Mouse (Mus musculus) neutrophil, adult 65 days (primary cell): Measurements from ENCODE around the gene Olfr1251. TPM values are rescaled to one million over a fixed set of nuclear protein-coding genes. Genes with fewer than 3 reads are reported as not detected.

Experiments
- total RNA-seq: library from RNA; stranded (reverse); gene quantifications from 2 replicates; pipeline ENCODE4 v1.2.4, GENCODE M21; 2023

Olfr1251 gene
- total RNA-seq, result not detected in 2 replicates

GRCm38 (mm10) chr2:89671836-89672235 is at the start of gene Olfr1251:
Gene Olfr1251, minus strand, starts transcription at chr2:89671936.

GRCm38 (mm10) chr2:89661367-89661766 is 10.4 kb downstream of the Olfr1251 start, which contains the start of gene Olfr1250:
Gene Olfr1250, minus strand, starts transcription at chr2:89661467.

GRCm38 (mm10) chr2:89634883-89635282 is 36.9 kb downstream of the Olfr1251 start, which contains the start of gene Olfr1249:
Gene Olfr1249, minus strand, starts transcription at chr2:89634983.

GRCm38 (mm10) chr2:89618145-89618544 is 53.6 kb downstream of the Olfr1251 start, which contains the start of gene Olfr1248:
Gene Olfr1248, minus strand, starts transcription at chr2:89618245.

Other genes starting within 250 kb of the Olfr1251 start
- not detected in 2 replicates for gene Olfr1240, start 228.9 kb downstream of the Olfr1251 start, total RNA-seq
- gene Olfr1241, start 184.8 kb downstream of the Olfr1251 start, total RNA-seq, result not detected in 2 replicates
- gene Olfr1242, start 173.6 kb downstream of the Olfr1251 start, total RNA-seq, result not detected in 2 replicates
- gene Olfr1243, start 140.4 kb downstream of the Olfr1251 start, total RNA-seq, result not detected in 2 replicates
- gene Olfr1245, start 93.5 kb downstream of the Olfr1251 start, total RNA-seq, result not detected in 2 replicates
- not detected in 2 replicates for gene Olfr1246, start 78.8 kb downstream of the Olfr1251 start, total RNA-seq
- 0.20 and 0.51 TPM in 2 replicates for gene Olfr1247, start 57.8 kb downstream of the Olfr1251 start, total RNA-seq
- gene Olfr1248, start 53.7 kb downstream of the Olfr1251 start, total RNA-seq, result not detected in 2 replicates
- not detected in 2 replicates for gene Olfr1249, start 37.0 kb downstream of the Olfr1251 start, total RNA-seq
- not detected in 2 replicates for gene Olfr1250, start 10.5 kb downstream of the Olfr1251 start, total RNA-seq
- not detected in 2 replicates for gene Olfr1252, start 53.1 kb upstream of the Olfr1251 start, total RNA-seq
- gene Olfr1253, start 85.2 kb upstream of the Olfr1251 start, total RNA-seq, result not detected in 2 replicates
- gene Olfr1254, start 121.7 kb upstream of the Olfr1251 start, total RNA-seq, result not detected in 2 replicates
- gene Olfr1255, start 140.1 kb upstream of the Olfr1251 start, total RNA-seq, result not detected in 2 replicates
- not detected in 2 replicates for gene Olfr1256, start 169.6 kb upstream of the Olfr1251 start, total RNA-seq
- not detected in 2 replicates for gene Olfr48, start 176.3 kb upstream of the Olfr1251 start, total RNA-seq
- not detected in 2 replicates for gene Olfr1257, start 206.5 kb upstream of the Olfr1251 start, total RNA-seq